Mouse (Mus musculus): Measurements from ENCODE around the gene Zfand2a.

DNA sequence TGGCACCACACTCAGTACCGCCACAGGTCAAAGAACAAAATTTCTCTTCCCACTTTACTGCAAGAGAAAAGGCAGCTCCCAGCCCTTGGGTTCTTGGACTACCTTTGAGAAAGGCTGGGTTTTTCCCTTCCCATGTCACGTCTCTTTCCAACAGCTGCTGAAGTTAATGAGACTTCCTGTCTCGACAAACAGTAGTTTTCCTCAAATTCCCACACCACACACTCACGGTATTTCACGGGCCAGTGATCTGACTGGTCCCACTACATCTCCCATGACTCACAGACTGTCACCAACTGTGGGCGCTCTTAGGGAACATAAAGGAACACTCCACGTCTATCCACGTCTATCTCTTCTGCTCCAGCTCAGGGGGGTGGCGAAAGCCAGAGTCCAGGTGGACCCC is 59.2 kb downstream of the Zfand2a start:
- TF ChIP-seq CTCF (IDR thresholded peaks at IDR 0.05; ENCODE audit: extremely low read depth, insufficient read length, insufficient replicate concordance, low read depth, low read length) (no peak), POLR2A (IDR thresholded peaks at IDR 0.05; ENCODE audit: low read depth, low read length) (no peak)

Data from small intestine, adult 2 months (tissue).